Mouse (Mus musculus) embryonic facial prominence, embryonic 13.5 days (tissue): ENCODE measurements at regions not wholly inside any gene's neighbourhood (a gene's known extent, or its start where the extent isn't known, plus 50 kb on each side); places are given as distances from the start of the nearest gene placed in this dataset.

Source experiments
- ATAC-seq: fragments of 200-750 bp; cut with Nextera tagmentation; 2 replicates; pipeline ENCODE4 v1.8.0; 2017; ENCODE audit warnings: low read depth; ENCODE audit not compliant: insufficient number of reproducible peaks, insufficient read depth, low FRiP score, low TSS enrichment
- H3K27ac ChIP-seq: fragments of 300-500 bp; sonication (generic); 2 replicates; pipeline ENCODE4 v1.5.1; 2015; ENCODE audit warnings: moderate library complexity, mild to moderate bottlenecking, inconsistent platforms
- H3K27me3 ChIP-seq: fragments of 300-500 bp; sonication (generic); 2 replicates; pipeline ENCODE4 v1.6.1; 2015; ENCODE audit warnings: mild to moderate bottlenecking, inconsistent platforms
- H3K36me3 ChIP-seq: fragments of 300-500 bp; sonication (generic); 2 replicates; pipeline ENCODE4 v1.6.1; 2015; ENCODE audit warnings: mild to moderate bottlenecking, inconsistent platforms
- H3K4me1 ChIP-seq: fragments of 300-500 bp; sonication (generic); 2 replicates; pipeline ENCODE4 v1.6.1; 2015; ENCODE audit warnings: inconsistent platforms
- H3K4me2 ChIP-seq: fragments of 300-500 bp; sonication (generic); 2 replicates; pipeline ENCODE4 v1.6.1; 2015; ENCODE audit warnings: moderate library complexity, mild to moderate bottlenecking, inconsistent platforms
- H3K4me3 ChIP-seq: fragments of 300-500 bp; sonication (generic); 2 replicates; pipeline ENCODE4 v1.5.1; 2015; ENCODE audit warnings: mild to moderate bottlenecking, inconsistent platforms
- H3K9ac ChIP-seq: fragments of 300-500 bp; sonication (generic); 2 replicates; pipeline ENCODE4 v1.6.1; 2015; ENCODE audit warnings: mild to moderate bottlenecking, inconsistent platforms
- H3K9me3 ChIP-seq: fragments of 300-500 bp; sonication (generic); 2 replicates; pipeline ENCODE4 v1.6.1; 2016; ENCODE audit warnings: inconsistent platforms
- WGBS: fragments of 180-500 bp; shearing (Covaris S2); methylation state at CpG from one replicate; pipeline ENCODE4 v1.1.7; 2015; ENCODE audit warnings: mixed read lengths; 5-methylcytosine and 5-hydroxymethylcytosine counted together

GRCm38 (mm10) chr1:121842381-121843075, 274.7 kb upstream of the Ddx18 start:
- Histone ChIP-seq H3K4me2 (no peak overlapping the region), H3K4me1 (no peaks in the 10 kb centered on the region), H3K4me3 (no peak overlapping the region), H3K27ac (no peak overlapping the region), H3K9ac (no peak overlapping the region), H3K27me3 (no peaks in the 10 kb centered on the region), H3K9me3 (no peaks in the 10 kb centered on the region), H3K36me3 (no peaks in the 10 kb centered on the region)
- ATAC-seq: no peak
- whole genome bisulfite sequencing: 66% methylated on average over 3 of the region's 3 CpGs

- 19% methylated on average over 2 of the region's 2 CpGs for WGBS
- ATAC-seq: no peak
These were observed 265.8 kb upstream of the Ddx18 start for GRCm38 (mm10) chr1:121833559-121833958.

GRCm38 (mm10) chr1:121830242-121830641, 262.5 kb upstream of the Ddx18 start:
- Histone ChIP-seq H3K9me3 (no peaks in the 10 kb centered on the region), H3K27ac (no peak overlapping the region), H3K27me3 (no peaks in the 10 kb centered on the region), H3K4me2 (no peak overlapping the region), H3K36me3 (no peaks in the 10 kb centered on the region), H3K4me1 (no peaks in the 10 kb centered on the region), H3K9ac (no peak overlapping the region), H3K4me3 (no peak overlapping the region)
- ATAC-seq: no peak
- 65% methylated on average over 2 of the region's 2 CpGs for WGBS

More at GRCm38 (mm10) chr1:121833559-121833958, 265.8 kb upstream of the Ddx18 start:
- H3K4me3 ChIP-seq: no peak overlapping the region
- H3K27ac ChIP-seq: no peak overlapping the region
- no peaks in the 10 kb centered on the region for H3K4me1 ChIP-seq
- no peak overlapping the region for H3K9ac ChIP-seq
- H3K36me3 ChIP-seq: no peaks in the 10 kb centered on the region
- H3K27me3 ChIP-seq: no peaks in the 10 kb centered on the region
- no peak overlapping the region for H3K4me2 ChIP-seq
- no peaks in the 10 kb centered on the region for H3K9me3 ChIP-seq

GRCm38 (mm10) chr1:121822950-121823349, 255.2 kb upstream of the Ddx18 start:
- Histone ChIP-seq H3K4me1 (no peaks in the 10 kb centered on the region), H3K36me3 (no peaks in the 10 kb centered on the region), H3K9ac (no peak overlapping the region), H3K4me3 (no peak overlapping the region), H3K9me3 (no peaks in the 10 kb centered on the region), H3K4me2 (no peak overlapping the region), H3K27me3 (no peaks in the 10 kb centered on the region), H3K27ac (no peak overlapping the region)
- no peak for ATAC-seq
- WGBS: 85% methylated on average over 4 of the region's 4 CpGs

GRCm38 (mm10) chr1:121803338-121803737, 235.5 kb upstream of the Ddx18 start:
- Histone ChIP-seq H3K9me3 (0 out of 2 replicates have a peak, but pooled peaks cover 4% of the 10 kb centered on the region), H3K9ac (no peak overlapping the region), H3K36me3 (no peaks in the 10 kb centered on the region), H3K27ac (no peak overlapping the region), H3K4me1 (no peaks in the 10 kb centered on the region), H3K4me2 (no peak overlapping the region), H3K4me3 (no peak overlapping the region), H3K27me3 (no peaks in the 10 kb centered on the region)
- WGBS: 65% methylated on average over 2 of the region's 2 CpGs
- no peak for ATAC-seq

GRCm38 (mm10) chr1:121802476-121802875, 234.7 kb upstream of the Ddx18 start:
- H3K4me3 ChIP-seq: no peak overlapping the region

GRCm38 (mm10) chr1:121798502-121798901, 230.7 kb upstream of the Ddx18 start:
- Histone ChIP-seq H3K27me3 (no peaks in the 10 kb centered on the region), H3K4me1 (no peaks in the 10 kb centered on the region), H3K4me2 (no peak overlapping the region), H3K9me3 (0 out of 2 replicates have a peak, but pooled peaks cover 4% of the 10 kb centered on the region), H3K4me3 (no peak overlapping the region), H3K9ac (no peak overlapping the region), H3K36me3 (no peaks in the 10 kb centered on the region), H3K27ac (no peak overlapping the region)
- ATAC-seq: no peak
- WGBS: 82% methylated on average over 12 of the region's 12 CpGs

More at GRCm38 (mm10) chr1:121802476-121802875, 234.7 kb upstream of the Ddx18 start:
- H3K4me1 ChIP-seq: no peaks in the 10 kb centered on the region
- H3K9ac ChIP-seq: no peak overlapping the region
- no peak overlapping the region for H3K27ac ChIP-seq
- 80% methylated on average over 4 of the region's 4 CpGs for WGBS
- no peaks in the 10 kb centered on the region for H3K36me3 ChIP-seq
- 0 out of 2 replicates have a peak, but pooled peaks cover 4% of the 10 kb centered on the region for H3K9me3 ChIP-seq
- H3K4me2 ChIP-seq: no peak overlapping the region
- ATAC-seq: no peak
- no peaks in the 10 kb centered on the region for H3K27me3 ChIP-seq

- no peak overlapping the region for H3K9ac ChIP-seq
- 50% methylated on average over 11 of the region's 11 CpGs for WGBS
- H3K4me2 ChIP-seq: no peak overlapping the region
- ATAC-seq: no peak
- H3K27ac ChIP-seq: no peak overlapping the region
- H3K4me1 ChIP-seq: no peaks in the 10 kb centered on the region
- no peaks in the 10 kb centered on the region for H3K36me3 ChIP-seq
- H3K27me3 ChIP-seq: no peaks in the 10 kb centered on the region
- no peak overlapping the region for H3K4me3 ChIP-seq
- no peaks in the 10 kb centered on the region for H3K9me3 ChIP-seq
These were observed 227.4 kb upstream of the Ddx18 start for GRCm38 (mm10) chr1:121795024-121795786.

GRCm38 (mm10) chr1:121785631-121786030, 217.8 kb upstream of the Ddx18 start:
- 15% methylated on average over 3 of the region's 3 CpGs for whole genome bisulfite sequencing

GRCm38 (mm10) chr1:121773988-121774387, 206.2 kb upstream of the Ddx18 start:
- H3K4me3 ChIP-seq: no peak overlapping the region
- H3K36me3 ChIP-seq: no peaks in the 10 kb centered on the region
- H3K9ac ChIP-seq: no peak overlapping the region
- no peak overlapping the region for H3K4me2 ChIP-seq
- no peaks in the 10 kb centered on the region for H3K27me3 ChIP-seq
- ATAC-seq: no peak
- H3K4me1 ChIP-seq: peaks cover 11% of the 10 kb centered on the region
- no peaks in the 10 kb centered on the region for H3K9me3 ChIP-seq
- no peak overlapping the region for H3K27ac ChIP-seq
- WGBS: 86% methylated on average over 2 of the region's 2 CpGs

More at GRCm38 (mm10) chr1:121785631-121786030, 217.8 kb upstream of the Ddx18 start:
- H3K27ac ChIP-seq: no peak overlapping the region
- ATAC-seq: no peak
- no peaks in the 10 kb centered on the region for H3K27me3 ChIP-seq
- no peak overlapping the region for H3K4me3 ChIP-seq
- no peaks in the 10 kb centered on the region for H3K36me3 ChIP-seq
- no peaks in the 10 kb centered on the region for H3K9me3 ChIP-seq
- no peak overlapping the region for H3K9ac ChIP-seq
- H3K4me2 ChIP-seq: no peak overlapping the region
- H3K4me1 ChIP-seq: peaks cover 10% of the 10 kb centered on the region

- H3K27me3 ChIP-seq: no peaks in the 10 kb centered on the region
- H3K9me3 ChIP-seq: no peaks in the 10 kb centered on the region
- H3K9ac ChIP-seq: no peak overlapping the region
- no peak overlapping the region for H3K4me2 ChIP-seq
- no peak overlapping the region for H3K4me3 ChIP-seq
- WGBS: 53% methylated on average over 1 of the region's 1 CpGs
- H3K36me3 ChIP-seq: no peaks in the 10 kb centered on the region
- peaks cover 11% of the 10 kb centered on the region for H3K4me1 ChIP-seq
- no peak overlapping the region for H3K27ac ChIP-seq
- ATAC-seq: peak; percentile 17; the same call in 1 of the 2 replicates
These were observed 203.7 kb upstream of the Ddx18 start for GRCm38 (mm10) chr1:121771444-121771843.

GRCm38 (mm10) chr1:121770936-121771335, 203.1 kb upstream of the Ddx18 start:
- Histone ChIP-seq H3K4me3 (no peak overlapping the region), H3K9me3 (no peaks in the 10 kb centered on the region), H3K4me1 (peaks cover 11% of the 10 kb centered on the region), H3K27ac (no peak overlapping the region), H3K36me3 (no peaks in the 10 kb centered on the region), H3K27me3 (no peaks in the 10 kb centered on the region), H3K4me2 (peak overlapping the region; percentile 22), H3K9ac (no peak overlapping the region)
- ATAC-seq: no peak
- WGBS: 18% methylated on average over 12 of the region's 12 CpGs
